Mouse (Mus musculus) heart, postnatal 0 days (tissue): ENCODE results near the gene Rps21. TPM values are rescaled to one million over a fixed set of nuclear protein-coding genes. Genes with fewer than 3 reads are reported as not detected.

Experiments used
- ATAC-seq: fragments of 200-750 bp; cut with Nextera tagmentation; 2 replicates; pipeline ENCODE4 v1.8.0; 2017; ENCODE audit warnings: low read depth, moderate number of reproducible peaks, moderate library complexity; ENCODE audit not compliant: insufficient read depth
- DNase-seq: peaks from one replicate; pipeline ENCODE4 v3.0.0-alpha.2; 2016; ENCODE audit warnings: low spot score
- H3K27ac ChIP-seq: fragments of 300-500 bp; sonication (generic); 2 replicates; pipeline ENCODE4 v1.5.1; 2014; ENCODE audit warnings: low read depth, mild to moderate bottlenecking
- H3K27me3 ChIP-seq: fragments of 300-500 bp; sonication (generic); 2 replicates; pipeline ENCODE4 v1.6.1; 2014; ENCODE audit warnings: low read length, mixed read lengths; ENCODE audit not compliant: control insufficient read depth, insufficient read depth
- H3K36me3 ChIP-seq: fragments of 300-500 bp; sonication (generic); replicated peaks from 2 replicates; pipeline ENCODE4 v1.6.1; 2014; ENCODE audit warnings: low read length, mixed read lengths; ENCODE audit not compliant: control insufficient read depth, insufficient read depth
- H3K4me1 ChIP-seq: fragments of 300-500 bp; sonication (generic); 2 replicates; pipeline ENCODE4 v1.6.1; 2014; ENCODE audit warnings: antibody characterized with exemption; ENCODE audit not compliant: control insufficient read depth, insufficient read depth
- H3K4me2 ChIP-seq: fragments of 300-500 bp; sonication (generic); 2 replicates; pipeline ENCODE4 v1.6.1; 2014; ENCODE audit warnings: low read depth, mild to moderate bottlenecking, low read length, moderate library complexity
- H3K4me3 ChIP-seq: fragments of 300-500 bp; sonication (generic); 2 replicates; pipeline ENCODE4 v1.5.1; 2014; ENCODE audit warnings: low read depth, low read length
- H3K9ac ChIP-seq: fragments of 300-500 bp; sonication (generic); replicated peaks from 2 replicates; pipeline ENCODE4 v1.6.1; 2014; ENCODE audit warnings: low read depth, low read length, mixed read lengths
- H3K9me3 ChIP-seq: fragments of 300-500 bp; sonication (generic); replicated peaks from 2 replicates; pipeline ENCODE4 v1.6.1; 2016; ENCODE audit warnings: low read length; ENCODE audit not compliant: control insufficient read depth
- CTCF ChIP-seq: IDR thresholded peaks from 2 replicates; pipeline ENCODE4 v1.5.1; 2016; ENCODE audit warnings: antibody characterized with exemption, control low read depth, low read depth
- EP300 ChIP-seq: IDR thresholded peaks from 2 replicates; pipeline ENCODE4 v1.6.1; 2016; ENCODE audit warnings: antibody characterized with exemption, low read depth
- WGBS: fragments of 180-500 bp; shearing (Covaris S2); extraction: QIAGEN DNeasy Blood & Tissue Kit; methylation state at CpG from one replicate; pipeline ENCODE4 v1.1.7; 2014; 5-methylcytosine and 5-hydroxymethylcytosine counted together
- polyA plus RNA-seq: library from polyadenylated mRNA; unstranded; fragments of >200 nt; fragmentation: Nextera tagmentation; extraction: Ambion mirVana; gene quantifications from 2 replicates; pipeline ENCODE4 v1.2.1, GENCODE M21; 2015
- total RNA-seq: library from RNA; depleted of rRNA; stranded (reverse); fragments of >200 nt; gene quantifications from 2 replicates; pipeline ENCODE4 v1.2.3, GENCODE M21; 2014; ENCODE audit warnings: low replicate concordance

Gene Rps21
- total and polyA plus RNA-seq, 2 experiments from 2014 or later, result 356 to 957 TPM

GRCm38 (mm10) chr2:180269329-180269728, 12.2 kb downstream of the Rps21 start:
- Histone ChIP-seq H3K27ac (no peak overlapping the region), H3K4me3 (no peak overlapping the region), H3K4me2 (no peak overlapping the region), H3K4me1 (0 out of 2 replicates have a peak, but pooled peaks cover 5% of the 10 kb centered on the region), H3K27me3 (no peaks in the 10 kb centered on the region), H3K36me3 (peaks cover 23% of the 10 kb centered on the region; the same call in 1 of the 2 replicates), H3K9me3 (no peaks in the 10 kb centered on the region), H3K9ac (no peak overlapping the region)
- ATAC-seq (no peak), DNase-seq (no peak)
- TF ChIP-seq EP300 (no peak), CTCF (no peak)
- 91% methylated on average over 10 of the region's 10 CpGs for WGBS

- ATAC-seq, result no peak
- no peak for DNase-seq
- Histone ChIP-seq H3K36me3 (peaks cover 23% of the 10 kb centered on the region; the same call in 1 of the 2 replicates), H3K4me2 (no peak overlapping the region), H3K9ac (no peak overlapping the region), H3K27me3 (no peaks in the 10 kb centered on the region; the same call in 1 of the 2 replicates), H3K4me3 (no peak overlapping the region), H3K9me3 (no peaks in the 10 kb centered on the region), H3K4me1 (0 out of 2 replicates have a peak, but pooled peaks cover 5% of the 10 kb centered on the region), H3K27ac (no peak overlapping the region)
- WGBS, result 65% methylated on average over 7 of the region's 7 CpGs
- TF ChIP-seq CTCF (no peak), EP300 (no peak)
These were observed 13.5 kb downstream of the Rps21 start for GRCm38 (mm10) chr2:180270537-180271255.

- ATAC-seq (no peak), DNase-seq (no peak)
- Histone ChIP-seq H3K36me3 (peaks cover 11% of the 10 kb centered on the region; the same call in 1 of the 2 replicates), H3K4me2 (no peak overlapping the region), H3K9me3 (no peaks in the 10 kb centered on the region), H3K27me3 (no peaks in the 10 kb centered on the region; the same call in 1 of the 2 replicates), H3K9ac (peak overlapping the region; percentile 86; the same call in 1 of the 2 replicates), H3K4me1 (peaks cover 9% of the 10 kb centered on the region; the same call in 1 of the 2 replicates), H3K27ac (no peak overlapping the region), H3K4me3 (no peak overlapping the region; the same call in 1 of the 2 replicates)
- no peak for TF ChIP-seq EP300
- no peak for TF ChIP-seq CTCF
- WGBS, result 57% methylated on average over 5 of the region's 5 CpGs
These were observed 14.7 kb downstream of the Rps21 start for GRCm38 (mm10) chr2:180271804-180272395.

GRCm38 (mm10) chr2:180272884-180273321, 15.7 kb downstream of the Rps21 start:
- Histone ChIP-seq H3K4me2 (peak overlapping the region; percentile 95), H3K27ac (peak overlapping the region; percentile 75), H3K4me3 (peak overlapping the region; percentile 87), H3K9me3 (no peaks in the 10 kb centered on the region), H3K27me3 (no peaks in the 10 kb centered on the region; the same call in 1 of the 2 replicates), H3K9ac (peak overlapping the region; percentile 86), H3K36me3 (peaks cover 8% of the 10 kb centered on the region; the same call in 1 of the 2 replicates), H3K4me1 (peaks cover 9% of the 10 kb centered on the region; the same call in 1 of the 2 replicates)
- ATAC-seq, result peak; percentile 25
- under 1% methylated on average over 31 of the region's 37 CpGs for WGBS
- no peak for DNase-seq
- TF ChIP-seq CTCF, result no peak
- TF ChIP-seq EP300, result no peak

GRCm38 (mm10) chr2:180273394-180274244, 16.4 kb downstream of the Rps21 start, which contains the start of gene Cables2:
Cables2 (minus strand) TSS chr2:180273496.
- 6% methylated on average over 52 of the region's 68 CpGs for WGBS
- Histone ChIP-seq H3K27me3 (no peaks in the 10 kb centered on the region; the same call in 1 of the 2 replicates), H3K9ac (peak within 1 kb of the TSS; percentile 86), H3K4me2 (peak within 1 kb of the TSS; percentile 95), H3K4me1 (peaks cover 9% of the 10 kb centered on the region; the same call in 1 of the 2 replicates), H3K27ac (peak within 1 kb of the TSS; percentile 75), H3K36me3 (peaks cover 8% of the 10 kb centered on the region; the same call in 1 of the 2 replicates), H3K9me3 (no peaks in the 10 kb centered on the region), H3K4me3 (peak within 1 kb of the TSS; percentile 87)
- TF ChIP-seq EP300 (no peak), CTCF (no peak)
- ATAC-seq, result peak; percentile 93
- DNase-seq, result peak; percentile 99
